Mouse (Mus musculus): ENCODE measurements around the gene Gm6526. TPM values are rescaled to one million over a fixed set of nuclear protein-coding genes. Genes with fewer than 3 reads are reported as not detected.
"Not testable (repeated sequence)": the region's sequence is repeated elsewhere in the genome, so short reads cannot be mapped to it uniquely, and the experiment has no call there.

The Gm6526 gene
- not detected in 2 replicates for polyA plus RNA-seq (2014; fragmentation: Nextera tagmentation; extraction: Ambion mirVana)

DNA sequence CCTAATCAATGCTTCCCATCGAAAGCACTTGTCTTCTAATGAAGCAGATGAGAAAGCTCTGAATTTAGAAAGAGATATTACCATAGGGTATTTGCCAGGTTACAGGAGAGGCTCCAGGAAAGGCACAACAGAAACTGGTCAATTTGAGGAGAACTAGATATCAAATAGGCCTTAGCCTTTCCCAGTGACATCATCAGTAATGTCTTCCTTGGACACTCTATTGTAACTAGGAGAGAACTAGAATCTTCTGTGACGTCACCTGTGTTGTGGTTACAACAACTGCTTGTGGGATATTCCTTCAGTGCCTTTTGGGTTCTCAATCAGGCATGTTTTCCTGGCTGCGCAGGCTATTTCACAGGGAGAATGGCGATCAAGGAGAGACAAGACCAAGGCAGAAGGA lies at the start of gene Gm6526:
TSS of gene Gm6526 (plus strand) at position 301 of the 400 bp plus-strand sequence.
- H3K4me3 ChIP-seq (ENCODE audit: low read depth, low read length); H3K27ac ChIP-seq (replicated peaks; ENCODE audit: low read depth, low read length); H3K9ac ChIP-seq (replicated peaks; ENCODE audit: low read length); H3K27me3 ChIP-seq (ENCODE audit: control insufficient read depth, insufficient read depth, low read length); ATAC-seq (replicated peaks; ENCODE audit: insufficient number of reproducible peaks, low FRiP score, low TSS enrichment, low read depth); H3K4me1 ChIP-seq (ENCODE audit: control insufficient read depth, insufficient read depth, low read length); H3K9me3 ChIP-seq (replicated peaks; ENCODE audit: control insufficient read depth, low read length); DNase-seq (ENCODE audit: low spot score); H3K4me2 ChIP-seq (ENCODE audit: low read depth, low read length); H3K36me3 ChIP-seq (replicated peaks; ENCODE audit: control insufficient read depth, insufficient read depth, low read depth, low read length): not testable (repeated sequence)
- 80% methylated on average over 4 of the region's 4 CpGs for WGBS

DNA sequence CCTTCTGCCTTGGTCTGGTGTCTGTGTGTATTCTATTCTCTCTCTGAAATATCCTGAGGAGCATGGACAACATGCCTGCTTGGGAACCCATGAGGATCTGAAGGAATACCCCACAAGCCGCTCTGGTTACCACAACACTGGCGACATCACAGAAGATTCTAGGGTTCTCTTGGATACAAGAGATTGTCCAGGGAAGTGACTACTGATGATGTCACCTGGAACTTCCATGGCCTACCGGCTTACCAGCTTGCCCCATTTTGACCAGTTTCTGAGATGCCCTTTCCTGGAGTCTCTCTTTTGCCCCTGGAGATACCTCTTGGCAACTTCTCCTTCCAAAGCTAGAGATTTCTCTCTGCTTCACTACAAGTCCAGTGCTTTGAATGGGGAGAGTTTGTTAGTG lies 20.3 kb upstream of the Gm6526 start, which contains the start of gene Gm16506:
TSS of gene Gm16506 (minus strand) at position 101 of the 400 bp plus-strand sequence.
- not testable (repeated sequence) for H3K4me3 ChIP-seq (ENCODE audit: low read depth, low read length); H3K36me3 ChIP-seq (replicated peaks; ENCODE audit: control insufficient read depth, insufficient read depth, low read depth, low read length); H3K27me3 ChIP-seq (ENCODE audit: control insufficient read depth, insufficient read depth, low read length); ATAC-seq (replicated peaks; ENCODE audit: insufficient number of reproducible peaks, low FRiP score, low TSS enrichment, low read depth); H3K27ac ChIP-seq (replicated peaks; ENCODE audit: low read depth, low read length); H3K9me3 ChIP-seq (replicated peaks; ENCODE audit: control insufficient read depth, low read length); DNase-seq (ENCODE audit: low spot score); H3K4me1 ChIP-seq (ENCODE audit: control insufficient read depth, insufficient read depth, low read length); H3K4me2 ChIP-seq (ENCODE audit: low read depth, low read length); H3K9ac ChIP-seq (replicated peaks; ENCODE audit: low read length)
- WGBS, result 100% methylated on average over 1 of the region's 3 CpGs

DNA sequence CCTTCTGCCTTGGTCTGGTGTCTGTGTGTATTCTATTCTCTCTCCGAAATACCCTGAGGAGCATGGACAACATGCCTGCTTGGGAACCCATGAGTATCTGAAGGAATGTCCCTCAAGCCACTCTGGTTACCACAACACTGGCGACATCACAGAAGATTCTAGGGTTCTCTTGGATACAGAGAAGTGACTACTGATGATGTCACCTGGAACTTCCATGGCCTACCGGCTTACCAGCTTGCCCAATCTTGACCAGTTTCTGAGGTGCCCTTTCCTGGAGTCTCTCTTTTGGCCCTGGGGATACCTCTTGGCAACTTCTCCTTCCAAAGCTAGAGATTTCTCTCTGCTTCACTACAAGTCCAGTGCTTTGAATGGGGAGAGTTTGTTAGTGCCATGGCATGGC lies 37.0 kb downstream of the Gm6526 start, which contains the start of gene Gm8180:
TSS of gene Gm8180 (minus strand) at position 101 of the 400 bp plus-strand sequence.
- H3K4me3 ChIP-seq (ENCODE audit: low read depth, low read length); H3K4me1 ChIP-seq (ENCODE audit: control insufficient read depth, insufficient read depth, low read length); DNase-seq (ENCODE audit: low spot score); H3K36me3 ChIP-seq (replicated peaks; ENCODE audit: control insufficient read depth, insufficient read depth, low read depth, low read length); H3K9me3 ChIP-seq (replicated peaks; ENCODE audit: control insufficient read depth, low read length); H3K9ac ChIP-seq (replicated peaks; ENCODE audit: low read length); H3K4me2 ChIP-seq (ENCODE audit: low read depth, low read length); ATAC-seq (replicated peaks; ENCODE audit: insufficient number of reproducible peaks, low FRiP score, low TSS enrichment, low read depth); H3K27ac ChIP-seq (replicated peaks; ENCODE audit: low read depth, low read length); H3K27me3 ChIP-seq (ENCODE audit: control insufficient read depth, insufficient read depth, low read length): not testable (repeated sequence)
- WGBS, result 86% methylated on average over 3 of the region's 3 CpGs

DNA sequence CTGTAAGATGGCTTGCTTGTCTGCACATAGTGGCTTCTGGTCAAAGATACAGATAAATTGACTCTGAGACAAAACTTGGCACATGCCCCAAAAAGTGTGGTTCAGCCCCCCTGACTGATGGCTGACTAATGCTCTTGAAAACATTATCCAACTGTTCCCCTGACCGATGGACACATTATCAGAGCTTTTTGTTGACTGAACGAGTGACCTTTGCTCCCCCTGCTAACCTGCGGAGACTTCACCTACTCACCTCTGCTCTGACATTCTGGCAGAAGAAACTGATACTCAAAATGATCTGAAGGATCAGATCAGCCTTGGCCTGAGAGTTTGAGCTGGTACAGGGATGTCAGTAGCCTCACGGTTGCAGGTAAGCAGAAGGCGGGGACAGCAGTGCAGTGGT lies 46.1 kb downstream of the Gm6526 start:
- 66% methylated on average over 5 of the region's 5 CpGs for WGBS

DNA sequence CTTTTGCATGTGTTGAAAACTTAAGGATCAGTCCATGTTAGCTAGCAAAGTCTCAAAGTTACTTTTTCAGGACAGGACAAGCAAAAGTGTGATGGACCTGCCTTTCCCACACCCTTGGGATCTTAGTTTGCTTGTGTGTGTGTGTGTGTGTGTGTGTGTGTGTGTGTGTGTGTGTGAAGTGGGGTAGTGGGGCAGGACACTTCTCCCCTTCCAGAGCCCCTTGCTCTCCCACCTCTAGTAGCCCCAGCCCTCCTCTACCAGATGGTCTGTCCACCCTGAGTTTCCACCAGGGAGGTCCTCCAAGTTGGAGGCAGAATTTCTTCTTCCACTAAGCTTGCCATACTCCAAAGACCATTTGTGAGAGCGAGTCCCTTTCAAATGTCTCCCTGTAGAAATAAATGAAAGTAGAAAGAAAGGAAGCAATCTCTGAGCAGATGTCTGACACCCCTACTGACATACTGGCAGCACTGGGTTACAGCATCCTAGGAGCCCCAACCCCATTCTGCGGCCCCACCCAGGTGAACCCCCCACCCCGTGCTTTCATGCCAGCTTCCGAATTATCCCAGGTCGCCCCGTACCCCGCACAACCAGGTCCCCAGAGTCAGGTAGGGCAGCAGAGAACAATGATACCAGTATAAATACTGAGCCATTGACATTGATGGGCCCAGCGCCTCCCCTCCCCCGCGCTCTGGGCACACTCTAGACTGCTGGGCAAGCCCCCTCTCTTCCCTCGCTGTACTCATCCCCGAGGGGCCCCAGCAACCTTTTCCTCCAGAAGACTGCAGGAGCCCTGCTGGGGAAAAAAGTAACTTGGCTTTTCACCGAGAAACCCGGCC lies 48.6 kb downstream of the Gm6526 start:
- 0 out of 2 replicates have a peak overlapping the region, but pooled peaks have one; percentile 1 for H3K4me3 ChIP-seq (ENCODE audit: low read depth, low read length)
- ATAC-seq (replicated peaks; ENCODE audit: insufficient number of reproducible peaks, low FRiP score, low TSS enrichment, low read depth), result peak; percentile 75

More for the DNA sequence above, 46.1 kb downstream of the Gm6526 start:
- not testable (repeated sequence) for H3K27me3 ChIP-seq (ENCODE audit: control insufficient read depth, insufficient read depth, low read length); H3K9me3 ChIP-seq (replicated peaks; ENCODE audit: control insufficient read depth, low read length); DNase-seq (ENCODE audit: low spot score); H3K4me2 ChIP-seq (ENCODE audit: low read depth, low read length); H3K4me1 ChIP-seq (ENCODE audit: control insufficient read depth, insufficient read depth, low read length); H3K4me3 ChIP-seq (ENCODE audit: low read depth, low read length); H3K36me3 ChIP-seq (replicated peaks; ENCODE audit: control insufficient read depth, insufficient read depth, low read depth, low read length); H3K9ac ChIP-seq (replicated peaks; ENCODE audit: low read length); H3K27ac ChIP-seq (replicated peaks; ENCODE audit: low read depth, low read length); ATAC-seq (replicated peaks; ENCODE audit: insufficient number of reproducible peaks, low FRiP score, low TSS enrichment, low read depth)

DNA sequence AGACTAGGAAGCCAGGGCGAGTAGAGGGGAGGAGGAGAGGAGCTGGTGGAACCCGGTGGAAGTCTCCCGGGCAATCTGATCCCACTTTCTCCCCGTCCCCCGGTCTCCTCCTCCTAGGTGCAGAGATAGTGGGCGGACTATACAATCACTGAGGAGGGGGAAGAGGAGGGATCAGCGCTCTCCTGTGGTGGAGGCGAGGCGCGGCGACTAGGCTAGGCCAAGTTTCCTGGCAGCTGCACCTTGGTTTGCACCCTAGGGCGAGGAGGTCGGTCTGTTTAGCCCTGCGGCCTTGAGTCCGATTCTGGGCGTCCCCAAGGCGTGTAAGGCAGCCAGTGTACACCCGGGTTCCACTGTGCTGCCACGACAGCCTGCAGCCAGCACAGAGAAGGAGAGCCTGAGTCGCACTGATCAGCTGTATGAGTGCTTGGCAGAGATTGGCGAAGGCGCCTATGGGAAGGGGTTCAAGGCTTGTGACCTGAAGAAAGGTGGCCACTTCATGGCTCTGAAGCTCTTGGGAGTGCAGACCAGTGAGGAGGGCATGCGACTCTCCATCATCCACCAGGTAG lies 49.3 kb downstream of the Gm6526 start:
- Histone ChIP-seq H3K4me2 (ENCODE audit: low read depth, low read length) (peak overlapping the region; percentile 27), H3K4me3 (ENCODE audit: low read depth, low read length) (0 out of 2 replicates have a peak overlapping the region, but pooled peaks have one; percentile 1)
- H3K27me3 ChIP-seq (ENCODE audit: control insufficient read depth, insufficient read depth, low read length); H3K9ac ChIP-seq (replicated peaks; ENCODE audit: low read length); H3K27ac ChIP-seq (replicated peaks; ENCODE audit: low read depth, low read length); H3K9me3 ChIP-seq (replicated peaks; ENCODE audit: control insufficient read depth, low read length); H3K4me1 ChIP-seq (ENCODE audit: control insufficient read depth, insufficient read depth, low read length); H3K36me3 ChIP-seq (replicated peaks; ENCODE audit: control insufficient read depth, insufficient read depth, low read depth, low read length): not testable (repeated sequence)
- 6% methylated on average over 23 of the region's 23 CpGs for WGBS
- DNase-seq (ENCODE audit: low spot score) (peak; percentile 5), ATAC-seq (replicated peaks; ENCODE audit: insufficient number of reproducible peaks, low FRiP score, low TSS enrichment, low read depth) (peak; percentile 75)

More for the DNA sequence above, 48.6 kb downstream of the Gm6526 start:
- DNase-seq (ENCODE audit: low spot score), result no peak
- H3K27ac ChIP-seq (replicated peaks; ENCODE audit: low read depth, low read length), result no peak overlapping the region
- no peaks in the 10 kb centered on the region for H3K36me3 ChIP-seq (replicated peaks; ENCODE audit: control insufficient read depth, insufficient read depth, low read depth, low read length)
- WGBS, result 20% methylated on average over 14 of the region's 14 CpGs
- H3K4me1 ChIP-seq (ENCODE audit: control insufficient read depth, insufficient read depth, low read length), result no peaks in the 10 kb centered on the region
- H3K4me2 ChIP-seq (ENCODE audit: low read depth, low read length), result peak overlapping the region; percentile 27
- no peak overlapping the region for H3K9ac ChIP-seq (replicated peaks; ENCODE audit: low read length)
- no peaks in the 10 kb centered on the region for H3K9me3 ChIP-seq (replicated peaks; ENCODE audit: control insufficient read depth, low read length)
- H3K27me3 ChIP-seq (ENCODE audit: control insufficient read depth, insufficient read depth, low read length), result no peaks in the 10 kb centered on the region

DNA sequence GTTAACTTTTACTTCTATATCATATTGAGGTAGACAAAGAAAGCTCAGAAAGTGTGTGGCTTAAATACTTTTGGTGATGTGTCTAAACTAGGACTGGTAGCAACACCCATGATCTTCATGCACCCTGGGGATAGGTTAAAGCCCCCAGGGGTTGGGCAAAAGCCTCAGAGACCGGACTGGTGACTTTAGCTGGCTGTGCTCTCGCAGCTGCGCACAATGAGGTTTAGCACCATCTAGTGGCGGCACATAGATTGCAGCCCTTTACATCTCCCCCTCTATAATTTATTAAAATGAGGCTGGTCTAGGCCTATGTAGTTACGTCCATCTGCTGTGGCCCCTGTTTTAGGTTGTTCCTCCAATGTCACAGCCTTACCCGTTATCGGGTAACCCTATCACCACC lies 56.8 kb downstream of the Gm6526 start:
- ATAC-seq (replicated peaks; ENCODE audit: insufficient number of reproducible peaks, low FRiP score, low TSS enrichment, low read depth); H3K9ac ChIP-seq (replicated peaks; ENCODE audit: low read length); H3K4me3 ChIP-seq (ENCODE audit: low read depth, low read length); H3K27me3 ChIP-seq (ENCODE audit: control insufficient read depth, insufficient read depth, low read length); H3K27ac ChIP-seq (replicated peaks; ENCODE audit: low read depth, low read length); H3K36me3 ChIP-seq (replicated peaks; ENCODE audit: control insufficient read depth, insufficient read depth, low read depth, low read length); H3K4me2 ChIP-seq (ENCODE audit: low read depth, low read length); H3K9me3 ChIP-seq (replicated peaks; ENCODE audit: control insufficient read depth, low read length); DNase-seq (ENCODE audit: low spot score); H3K4me1 ChIP-seq (ENCODE audit: control insufficient read depth, insufficient read depth, low read length): not testable (repeated sequence)
- WGBS, result 14% methylated on average over 6 of the region's 7 CpGs

All from embryonic facial prominence, embryonic 11.5 days (tissue).